Mouse (Mus musculus) embryonic facial prominence, embryonic 12.5 days (tissue): ENCODE results near the gene Exoc1. TPM values are rescaled to one million over a fixed set of nuclear protein-coding genes. Genes with fewer than 3 reads are reported as not detected.

Experiments used
- ATAC-seq: fragments of 200-750 bp; cut with Nextera tagmentation; 2 replicates; pipeline ENCODE4 v1.8.0; 2017; ENCODE audit not compliant: insufficient number of reproducible peaks, insufficient read depth, low FRiP score, low TSS enrichment
- H3K27ac ChIP-seq: fragments of 300-500 bp; sonication (generic); 2 replicates; pipeline ENCODE4 v1.5.1; 2016; ENCODE audit warnings: mild to moderate bottlenecking
- H3K27me3 ChIP-seq: fragments of 300-500 bp; sonication (generic); 2 replicates; pipeline ENCODE4 v1.6.1; 2016; ENCODE audit warnings: mild to moderate bottlenecking, moderate library complexity
- H3K36me3 ChIP-seq: fragments of 300-500 bp; sonication (generic); 2 replicates; pipeline ENCODE4 v1.6.1; 2016; ENCODE audit warnings: mild to moderate bottlenecking
- H3K4me1 ChIP-seq: fragments of 300-500 bp; sonication (generic); 2 replicates; pipeline ENCODE4 v1.6.1; 2016
- H3K4me2 ChIP-seq: fragments of 300-500 bp; sonication (generic); replicated peaks from 2 replicates; pipeline ENCODE4 v1.6.1; 2016; ENCODE audit warnings: mild to moderate bottlenecking, moderate library complexity
- H3K4me3 ChIP-seq: fragments of 300-500 bp; sonication (generic); 2 replicates; pipeline ENCODE4 v1.5.1; 2016; ENCODE audit warnings: mild to moderate bottlenecking
- H3K9ac ChIP-seq: fragments of 300-500 bp; sonication (generic); 2 replicates; pipeline ENCODE4 v1.6.1; 2016; ENCODE audit warnings: mild to moderate bottlenecking, moderate library complexity
- H3K9me3 ChIP-seq: fragments of 300-500 bp; sonication (generic); 2 replicates; pipeline ENCODE4 v1.6.1; 2016; ENCODE audit warnings: mild to moderate bottlenecking, moderate library complexity
- WGBS: fragments of 180-500 bp; shearing (Covaris S2); methylation state at CpG from one replicate; pipeline ENCODE4 v1.1.7; 2016; 5-methylcytosine and 5-hydroxymethylcytosine counted together
- polyA plus RNA-seq: library from polyadenylated mRNA; unstranded; fragments of >200 nt; fragmentation: Nextera tagmentation; extraction: Ambion mirVana; gene quantifications from 2 replicates; pipeline ENCODE4 v1.2.1, GENCODE M21; 2016

The Exoc1 gene
- polyA plus RNA-seq, 1 experiment from 2014 or later, result 43.3 TPM

DNA sequence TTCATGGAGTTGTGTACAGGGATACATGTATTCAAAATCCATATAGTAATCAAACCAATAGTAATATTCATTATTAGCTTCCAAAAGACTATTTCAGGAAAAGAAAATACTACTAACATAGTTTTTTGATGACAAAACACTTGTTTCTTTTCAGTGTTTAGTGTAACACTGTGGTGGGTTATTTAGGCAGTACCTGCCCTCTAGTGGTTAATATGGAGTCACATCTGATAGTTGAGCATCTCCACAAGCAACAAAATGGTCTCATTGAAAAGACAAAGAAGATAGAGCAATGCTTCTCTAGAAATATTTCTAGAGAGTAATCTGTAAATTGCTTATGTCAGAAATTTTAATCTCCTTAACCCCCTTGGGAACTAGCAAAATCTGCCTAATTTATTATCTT is 11.7 kb downstream of the Exoc1 start:
- Histone ChIP-seq H3K4me1 (no peaks in the 10 kb centered on the region), H3K9ac (no peak overlapping the region), H3K36me3 (peaks cover 57% of the 10 kb centered on the region), H3K27me3 (no peaks in the 10 kb centered on the region), H3K9me3 (no peaks in the 10 kb centered on the region), H3K4me3 (no peak overlapping the region), H3K4me2 (no peak overlapping the region), H3K27ac (no peak overlapping the region)
- ATAC-seq, result no peak

DNA sequence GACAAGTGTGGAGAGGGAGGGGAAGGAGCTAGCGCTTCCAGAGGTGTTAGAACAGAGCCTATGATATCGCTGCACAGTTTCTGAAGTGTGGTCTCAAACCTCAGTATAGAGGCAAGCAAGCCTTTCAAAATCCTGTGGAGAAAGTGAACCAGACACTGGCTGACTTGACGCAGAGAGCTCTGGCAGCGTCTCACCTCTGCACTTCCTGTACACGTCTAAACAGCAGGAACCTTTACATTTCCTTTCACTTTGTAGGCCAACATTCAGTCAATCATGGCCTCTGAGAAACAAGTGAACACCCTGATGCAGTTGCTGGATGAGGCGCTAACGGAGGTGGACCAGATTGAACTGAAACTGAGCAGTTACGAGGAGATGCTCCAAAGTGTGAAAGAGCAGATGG is 14.1 kb downstream of the Exoc1 start:
- WGBS, result 94% methylated on average over 8 of the region's 8 CpGs
- peaks cover 48% of the 10 kb centered on the region for H3K36me3 ChIP-seq
- no peak for ATAC-seq

DNA sequence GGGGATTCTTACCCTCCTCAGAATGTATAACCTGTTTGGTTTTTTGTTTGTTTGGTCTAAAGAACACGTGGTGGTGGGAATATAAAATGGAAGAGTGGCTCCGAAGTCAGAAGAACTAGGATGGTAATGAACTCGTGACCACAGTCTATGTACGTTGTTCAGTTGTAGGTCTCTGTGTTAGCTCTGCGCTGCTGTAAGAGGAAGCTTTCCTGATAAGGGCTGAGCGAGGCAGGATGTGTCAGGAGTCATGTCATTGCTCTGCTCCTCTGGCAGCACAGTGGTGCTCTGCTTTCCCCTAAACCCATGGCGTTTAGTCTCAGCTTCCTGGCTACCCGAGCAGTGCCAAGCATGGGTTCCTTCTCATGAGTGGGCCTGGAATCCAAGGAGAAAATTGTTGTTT is 21.3 kb downstream of the Exoc1 start:
- Histone ChIP-seq H3K9ac (no peak overlapping the region), H3K36me3 (peaks cover 28% of the 10 kb centered on the region), H3K9me3 (no peaks in the 10 kb centered on the region), H3K27ac (no peak overlapping the region), H3K27me3 (no peaks in the 10 kb centered on the region), H3K4me1 (no peaks in the 10 kb centered on the region), H3K4me2 (no peak overlapping the region), H3K4me3 (no peak overlapping the region)
- 89% methylated on average over 8 of the region's 8 CpGs for WGBS
- ATAC-seq, result no peak

More for the DNA sequence above, 14.1 kb downstream of the Exoc1 start:
- Histone ChIP-seq H3K4me3 (no peak overlapping the region), H3K27ac (no peak overlapping the region), H3K9me3 (no peaks in the 10 kb centered on the region), H3K4me1 (no peaks in the 10 kb centered on the region), H3K9ac (no peak overlapping the region), H3K27me3 (no peaks in the 10 kb centered on the region), H3K4me2 (no peak overlapping the region)

DNA sequence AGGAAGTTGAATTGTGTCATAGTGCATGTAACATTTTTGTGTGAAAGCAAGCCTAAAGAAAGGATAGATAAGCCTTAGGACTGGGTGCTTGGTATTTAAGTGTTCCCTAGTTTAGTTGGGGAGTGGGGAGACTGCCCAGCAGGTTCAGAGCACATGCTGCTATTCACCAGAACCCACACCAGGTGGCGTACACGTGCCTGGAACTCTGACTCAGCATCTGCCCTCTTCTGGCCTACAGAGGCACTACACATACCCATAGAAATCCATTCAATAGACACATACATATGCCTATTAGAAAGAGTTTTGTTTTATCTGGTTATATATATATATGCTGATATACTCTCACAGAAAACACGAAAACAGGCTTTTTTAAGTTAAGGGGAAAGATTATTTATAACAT is 36.2 kb downstream of the Exoc1 start:
- no peak overlapping the region for H3K27ac ChIP-seq
- WGBS, result 22% methylated on average over 3 of the region's 3 CpGs
- H3K27me3 ChIP-seq, result no peaks in the 10 kb centered on the region
- H3K36me3 ChIP-seq, result peaks cover 62% of the 10 kb centered on the region
- H3K9me3 ChIP-seq, result no peaks in the 10 kb centered on the region
- ATAC-seq, result no peak
- H3K9ac ChIP-seq, result no peak overlapping the region
- no peak overlapping the region for H3K4me2 ChIP-seq
- no peaks in the 10 kb centered on the region for H3K4me1 ChIP-seq
- H3K4me3 ChIP-seq, result no peak overlapping the region

DNA sequence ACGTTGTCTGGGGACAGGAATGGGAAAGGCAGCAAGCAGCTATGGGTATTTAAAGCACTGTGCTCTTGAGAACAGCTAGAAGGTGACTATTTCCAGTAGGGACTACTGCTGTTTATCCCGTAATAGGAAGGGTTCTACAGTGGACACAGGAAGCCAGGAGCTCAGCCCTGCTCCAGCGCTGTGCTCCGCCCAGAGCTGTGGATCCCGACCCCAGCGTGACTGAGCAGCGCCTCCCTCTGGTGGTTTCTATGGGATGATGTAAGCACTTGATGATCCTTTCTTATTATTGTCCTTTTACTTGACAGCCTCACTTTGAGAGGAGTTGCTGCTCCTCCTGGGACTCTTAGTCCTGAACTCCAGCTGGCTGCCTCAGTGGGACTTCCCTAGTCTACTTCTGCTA is 45.1 kb downstream of the Exoc1 start:
- Histone ChIP-seq H3K4me2 (no peak overlapping the region), H3K4me1 (no peaks in the 10 kb centered on the region), H3K9ac (no peak overlapping the region), H3K4me3 (no peak overlapping the region), H3K9me3 (peaks cover 4% of the 10 kb centered on the region), H3K27ac (no peak overlapping the region), H3K27me3 (no peaks in the 10 kb centered on the region), H3K36me3 (peaks cover 21% of the 10 kb centered on the region)
- WGBS, result 84% methylated on average over 7 of the region's 7 CpGs
- no peak for ATAC-seq

DNA sequence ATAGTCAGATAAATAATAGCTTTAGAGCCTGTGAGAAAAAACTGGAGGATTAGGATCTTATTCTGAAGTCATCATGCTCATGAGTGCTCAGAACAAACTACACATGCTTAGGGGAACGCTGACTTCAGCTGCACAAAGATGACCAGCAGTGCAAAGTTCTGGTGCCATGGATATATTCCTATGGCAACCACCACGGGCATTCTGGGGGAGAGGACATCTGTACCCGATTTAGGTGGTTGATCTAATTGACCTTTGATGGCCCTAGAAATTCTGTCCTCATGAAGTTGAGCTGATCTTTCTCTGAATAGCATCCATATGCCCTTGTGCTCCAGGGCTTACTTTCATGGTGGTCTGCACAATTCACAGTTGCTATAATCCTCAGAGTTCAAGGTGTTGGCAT is 47.9 kb downstream of the Exoc1 start:
- ATAC-seq, result no peak
- Histone ChIP-seq H3K36me3 (no peaks in the 10 kb centered on the region), H3K9me3 (peaks cover 4% of the 10 kb centered on the region), H3K4me1 (no peaks in the 10 kb centered on the region), H3K27me3 (no peaks in the 10 kb centered on the region), H3K4me3 (no peak overlapping the region), H3K27ac (no peak overlapping the region), H3K4me2 (no peak overlapping the region), H3K9ac (no peak overlapping the region)
- 38% methylated on average over 3 of the region's 3 CpGs for WGBS

DNA sequence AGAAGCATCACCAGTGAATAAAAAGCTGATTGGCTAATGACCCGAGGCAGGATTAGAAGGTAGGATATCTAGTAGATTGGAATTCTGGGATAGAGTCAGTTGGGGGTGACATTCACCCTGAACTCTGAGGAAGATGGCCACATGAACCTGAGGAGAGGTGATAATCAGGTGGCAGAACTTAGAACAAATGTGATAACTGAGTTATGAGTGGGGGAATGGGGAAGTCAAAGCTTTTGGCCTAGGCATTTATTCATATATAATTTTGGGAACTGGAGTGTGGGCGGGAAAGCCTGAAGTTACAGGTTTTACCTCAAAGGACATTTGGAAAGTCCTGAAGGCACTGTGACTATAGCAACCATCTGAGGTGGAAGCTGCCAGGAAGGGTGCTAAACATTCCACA is 56.3 kb downstream of the Exoc1 start:
- no peaks in the 10 kb centered on the region for H3K27me3 ChIP-seq
- H3K9me3 ChIP-seq, result no peaks in the 10 kb centered on the region
- no peak overlapping the region for H3K4me2 ChIP-seq
- H3K36me3 ChIP-seq, result no peaks in the 10 kb centered on the region
- H3K27ac ChIP-seq, result no peak overlapping the region
- ATAC-seq, result no peak
- no peak overlapping the region for H3K4me3 ChIP-seq
- 83% methylated on average over 2 of the region's 2 CpGs for WGBS
- 0 out of 2 replicates have a peak, but pooled peaks cover 4% of the 10 kb centered on the region for H3K4me1 ChIP-seq
- no peak overlapping the region for H3K9ac ChIP-seq

DNA sequence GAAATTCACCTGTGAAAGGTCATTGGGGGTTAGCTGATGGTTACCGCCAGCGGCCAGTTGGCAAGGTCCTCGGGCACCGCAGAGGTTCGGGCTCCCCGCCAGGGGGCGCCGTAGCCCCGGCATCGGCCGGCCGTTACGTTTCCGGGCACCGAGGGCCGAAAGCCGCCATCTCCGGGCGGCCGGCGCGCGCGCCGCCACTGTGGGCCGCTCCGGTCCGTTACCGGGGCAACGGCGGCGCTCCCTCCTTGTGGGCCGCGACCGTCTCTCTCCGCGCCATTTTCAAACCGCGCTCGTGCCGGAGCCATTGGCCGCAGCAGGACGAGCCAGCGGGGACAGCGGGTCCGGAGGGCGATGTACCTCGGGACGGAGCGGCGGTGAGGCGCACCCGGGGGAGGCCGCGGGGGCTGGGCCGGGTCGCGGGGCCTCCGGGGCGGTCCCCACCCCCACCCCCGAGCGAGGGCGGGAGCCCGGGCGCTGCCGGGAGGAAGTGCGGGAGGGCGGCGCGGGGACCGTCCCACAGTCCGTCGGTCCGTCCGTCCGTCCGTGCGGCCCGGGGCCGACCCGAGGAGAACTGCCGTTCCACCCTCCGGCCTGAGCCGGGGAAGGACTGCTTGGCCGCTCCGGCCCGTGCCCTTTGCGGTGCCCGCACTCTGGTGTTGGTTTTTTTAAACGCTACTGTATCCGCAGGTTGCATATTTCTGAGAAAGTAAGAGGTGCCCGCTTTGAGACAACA is 59.6 kb downstream of the Exoc1 start, which contains the start of gene Cep135:
TSS of gene Cep135 (plus strand) at position 148 of the 733 bp plus-strand sequence.
- Histone ChIP-seq H3K9me3 (no peaks in the 10 kb centered on the region), H3K4me3 (peak within 1 kb of the TSS; percentile 79), H3K36me3 (peaks cover 12% of the 10 kb centered on the region), H3K27me3 (no peaks in the 10 kb centered on the region), H3K4me2 (peak within 1 kb of the TSS; percentile 69), H3K9ac (peak within 1 kb of the TSS; percentile 84), H3K27ac (peak within 1 kb of the TSS; percentile 87), H3K4me1 (0 out of 2 replicates have a peak, but pooled peaks cover 4% of the 10 kb centered on the region)
- under 1% methylated on average over 88 of the region's 92 CpGs for WGBS
- ATAC-seq, result peak; percentile 96

DNA sequence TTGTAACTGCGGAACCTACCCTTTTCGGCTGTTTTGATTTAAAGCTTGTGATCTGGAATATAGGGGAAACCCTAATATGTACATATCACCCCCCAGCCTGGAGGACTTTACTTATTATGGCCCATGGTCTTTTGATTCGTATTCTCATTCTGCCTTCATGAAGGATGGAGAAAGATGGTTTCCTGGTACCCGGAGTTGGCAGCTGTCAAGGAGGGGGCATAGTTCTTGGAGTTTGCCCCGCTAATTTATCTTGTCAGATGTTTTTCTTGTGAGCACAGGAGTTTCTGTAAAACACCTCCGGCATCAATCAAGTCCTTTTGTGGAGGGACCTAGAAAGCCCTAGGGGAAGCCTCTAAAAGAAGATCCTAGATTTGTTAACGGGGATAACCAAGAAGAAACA is 60.2 kb downstream of the Exoc1 start:
- WGBS, result 4% methylated on average over 7 of the region's 7 CpGs
- H3K4me2 ChIP-seq, result peak overlapping the region; percentile 69
- no peaks in the 10 kb centered on the region for H3K9me3 ChIP-seq
- 0 out of 2 replicates have a peak, but pooled peaks cover 4% of the 10 kb centered on the region for H3K4me1 ChIP-seq
- H3K27ac ChIP-seq, result no peak overlapping the region
- H3K27me3 ChIP-seq, result no peaks in the 10 kb centered on the region
- no peak for ATAC-seq
- H3K4me3 ChIP-seq, result peak overlapping the region; percentile 79
- H3K36me3 ChIP-seq, result peaks cover 18% of the 10 kb centered on the region
- H3K9ac ChIP-seq, result peak overlapping the region; percentile 84

DNA sequence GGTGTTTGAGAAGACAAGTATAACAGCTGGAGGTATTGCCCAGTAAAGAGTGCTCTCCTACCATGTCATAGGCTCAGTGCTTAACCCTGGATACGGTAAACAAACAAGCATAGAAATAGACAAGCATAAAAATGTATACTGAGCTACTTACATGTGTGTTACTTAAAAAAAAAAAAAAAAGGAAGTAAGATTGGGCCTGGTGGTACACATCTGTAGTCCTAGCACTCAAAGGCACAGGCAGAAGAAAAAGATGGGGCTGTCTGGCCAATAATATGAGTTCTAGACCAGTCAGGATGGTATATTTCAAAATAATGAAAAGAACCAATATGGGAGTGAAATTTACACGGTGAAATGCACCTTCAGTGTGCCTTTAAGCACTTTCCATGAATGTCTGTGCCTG is 60.9 kb downstream of the Exoc1 start:
- Histone ChIP-seq H3K27me3 (no peaks in the 10 kb centered on the region), H3K36me3 (peaks cover 25% of the 10 kb centered on the region), H3K4me2 (peak overlapping the region; percentile 69), H3K4me1 (0 out of 2 replicates have a peak, but pooled peaks cover 4% of the 10 kb centered on the region), H3K9ac (no peak overlapping the region), H3K27ac (no peak overlapping the region), H3K4me3 (no peak overlapping the region), H3K9me3 (no peaks in the 10 kb centered on the region)
- WGBS, result 86% methylated on average over 2 of the region's 2 CpGs
- ATAC-seq, result no peak

DNA sequence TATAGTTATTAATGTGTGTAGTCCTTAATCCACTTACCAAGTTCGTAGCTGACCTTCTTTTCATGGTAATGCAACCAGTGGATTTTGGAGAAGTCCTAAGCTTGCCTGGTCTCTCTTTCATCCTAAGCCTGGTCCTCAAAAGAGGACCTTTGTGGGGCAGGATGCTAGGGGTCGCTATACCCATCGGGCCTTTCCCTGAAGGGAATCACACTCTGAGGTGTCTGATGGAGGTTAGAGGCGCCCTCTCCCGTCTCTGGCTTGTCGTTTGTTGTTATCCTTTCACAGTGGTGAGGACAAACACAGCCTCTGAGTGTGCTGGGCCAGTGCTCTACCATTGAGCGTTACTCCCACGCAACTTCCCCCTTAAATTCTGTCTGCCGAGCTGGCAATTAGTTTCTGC is 62.8 kb downstream of the Exoc1 start:
- Histone ChIP-seq H3K36me3 (peaks cover 38% of the 10 kb centered on the region), H3K27ac (no peak overlapping the region), H3K4me3 (no peak overlapping the region)

DNA sequence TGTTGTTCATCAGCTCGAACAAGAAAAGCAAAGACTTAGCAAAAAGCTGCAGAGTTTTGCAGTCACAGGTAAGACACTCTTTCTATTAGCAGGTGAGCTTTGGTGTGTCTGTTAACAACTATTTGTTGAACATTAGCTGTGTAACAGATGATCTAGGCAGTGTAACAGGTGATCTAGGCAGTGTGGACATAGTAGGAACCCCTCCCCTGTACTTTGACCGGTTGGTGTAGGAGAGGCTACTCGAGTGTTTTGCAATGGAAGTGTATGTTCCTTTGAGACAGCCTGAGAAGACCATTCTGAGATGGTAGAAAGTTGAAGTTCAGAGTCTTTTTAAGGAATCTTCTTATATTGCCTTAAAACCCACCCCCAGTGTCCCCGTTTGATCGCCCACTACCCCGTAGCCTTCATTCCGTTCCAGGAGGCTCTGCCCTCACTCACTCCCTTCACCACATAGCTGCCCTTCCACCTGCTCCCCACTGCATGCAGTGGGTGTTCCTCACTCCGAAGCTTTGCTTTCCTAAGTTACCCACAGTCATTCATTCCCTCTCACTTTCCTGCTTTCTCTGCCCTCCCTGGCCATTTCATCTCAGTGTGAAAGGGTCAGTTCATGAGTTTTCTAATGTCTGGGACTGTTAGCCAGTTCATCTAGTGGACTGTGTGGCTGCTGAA is 80.7 kb downstream of the Exoc1 start:
- Histone ChIP-seq H3K27ac (no peak overlapping the region), H3K4me1 (no peaks in the 10 kb centered on the region), H3K9ac (no peak overlapping the region), H3K9me3 (no peaks in the 10 kb centered on the region), H3K36me3 (peaks cover 67% of the 10 kb centered on the region), H3K27me3 (no peaks in the 10 kb centered on the region), H3K4me3 (no peak overlapping the region), H3K4me2 (no peak overlapping the region)
- 91% methylated on average over 8 of the region's 8 CpGs for WGBS
- ATAC-seq, result no peak

More for the DNA sequence above, 62.8 kb downstream of the Exoc1 start:
- Histone ChIP-seq H3K4me2 (no peak overlapping the region), H3K27me3 (no peaks in the 10 kb centered on the region), H3K9ac (no peak overlapping the region), H3K4me1 (0 out of 2 replicates have a peak, but pooled peaks cover 4% of the 10 kb centered on the region), H3K9me3 (no peaks in the 10 kb centered on the region)
- no peak for ATAC-seq
- 57% methylated on average over 9 of the region's 9 CpGs for WGBS
